ENCODE assay signal across 16 mouse cellular contexts in the genomic region with DNA sequence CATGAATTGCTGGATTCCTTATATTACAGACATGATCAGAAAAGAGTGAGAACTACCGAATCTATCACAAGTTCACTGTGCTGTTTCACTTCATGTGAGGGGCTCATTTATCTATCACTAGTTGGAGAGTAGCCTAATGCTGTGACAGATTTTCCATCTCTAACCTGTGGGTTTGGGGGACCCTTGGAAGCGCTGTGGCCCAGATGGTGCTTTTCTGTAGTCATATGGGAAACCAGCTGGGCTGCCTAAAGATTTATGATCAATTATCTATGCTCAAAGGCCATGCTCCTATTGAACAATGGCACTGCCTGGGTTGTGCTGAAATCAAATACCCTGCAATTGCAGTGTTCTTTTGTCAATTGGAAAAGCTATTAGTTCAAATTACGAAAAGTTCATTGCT.
DNase-seq lines count a peak whose midpoint lies in the region; ATAC-seq and TF ChIP-seq lines count a peak whose summit lies in the region.
"Had no signal": no experiment of that assay in that cellular context is flagged by ENCODE, and none has a peak within 500 bp of the region (broad histone marks: within the 10 kb centered on the region; RNA-seq: fewer than 3 reads in every experiment).

No protein-coding gene starts in this region.

- no peaks in the 10 kb centered on the region for H3K36me3 ChIP-seq in forebrain, embryonic 14.5 days (ENCODE audit: control insufficient read depth, insufficient read depth, low read length)
- H3K36me3 ChIP-seq in forebrain, embryonic 10.5 days (replicated peaks), result no peaks in the 10 kb centered on the region
- no peaks in the 10 kb centered on the region for H3K36me3 ChIP-seq in hindbrain, embryonic 11.5 days (ENCODE audit: control insufficient read depth, insufficient read depth, low read length)
- H3K36me3 ChIP-seq in kidney, adult 2 months (ENCODE audit: control insufficient read depth, insufficient read depth, low read length), result no peaks in the 10 kb centered on the region
- H3K36me3 ChIP-seq: embryonic facial prominence, embryonic 12.5 days; intestine, embryonic 15.5 days had no signal

- peak; percentile 83; the same call in 1 of the 2 replicates for ATAC-seq in forebrain, embryonic 14.5 days
- ATAC-seq in hindbrain, embryonic 11.5 days (ENCODE audit: low FRiP score), result peak; percentile 85
- ATAC-seq: intestine, embryonic 15.5 days had no signal

- no peaks in the 10 kb centered on the region for H3K27me3 ChIP-seq in forebrain, embryonic 14.5 days (replicated peaks; ENCODE audit: control insufficient read depth, insufficient read depth, low read length)
- no peaks in the 10 kb centered on the region for H3K27me3 ChIP-seq in forebrain, embryonic 10.5 days (ENCODE audit: poor library complexity, severe bottlenecking)
- no peaks in the 10 kb centered on the region for H3K27me3 ChIP-seq in hindbrain, embryonic 11.5 days (ENCODE audit: control insufficient read depth, insufficient read depth, low read length)
- no peaks in the 10 kb centered on the region for H3K27me3 ChIP-seq in kidney, adult 2 months (replicated peaks; ENCODE audit: control insufficient read depth, insufficient read depth, low read length)
- H3K27me3 ChIP-seq: embryonic facial prominence, embryonic 12.5 days; intestine, embryonic 15.5 days had no signal

- H3K4me2 ChIP-seq in forebrain, embryonic 14.5 days (ENCODE audit: low read length), result no peak overlapping the region
- no peak overlapping the region for H3K4me2 ChIP-seq in hindbrain, embryonic 11.5 days (replicated peaks; ENCODE audit: low read depth, low read length)
- H3K4me2 ChIP-seq: embryonic facial prominence, embryonic 12.5 days; intestine, embryonic 15.5 days; lung, embryonic 14.5 days had no signal

- DNase-seq in forebrain, embryonic 14.5 days (ENCODE audit: low spot score), result peak; percentile 83
- no peak for DNase-seq in forebrain, embryonic 10.5 days (ENCODE audit: extremely low spot score, low spot score)
- DNase-seq in brain, embryonic 14.5 days (ENCODE audit: low read depth), result peak; percentile 85
- peak; percentile 52 for DNase-seq in hindbrain, embryonic 11.5 days (ENCODE audit: low spot score)
- peak; percentile 21 to 84 for DNase-seq in layer of hippocampus, postnatal 14 days (ENCODE audit: low spot score in 2 of 2)
- no peak for DNase-seq in thymus, postnatal 0 days (ENCODE audit: low spot score)
- no peak for DNase-seq in kidney, adult 2 months
- no peak for DNase-seq in gastrocnemius, postnatal 4 days (ENCODE audit: low spot score in 2 of 2)
- DNase-seq: B cell, adult 2 months; cerebellum, adult 8-10 months; heart, adult 11 months; kidney, postnatal 25 days; liver; lung, embryonic 14.5 days had no signal

- H3K9ac ChIP-seq in forebrain, embryonic 14.5 days (ENCODE audit: low read length), result no peak overlapping the region
- H3K9ac ChIP-seq in hindbrain, embryonic 11.5 days (ENCODE audit: low read depth, low read length), result no peak overlapping the region
- H3K9ac ChIP-seq: embryonic facial prominence, embryonic 12.5 days; intestine, embryonic 15.5 days; lung, embryonic 14.5 days had no signal

- H3K4me1 ChIP-seq in forebrain, embryonic 14.5 days (ENCODE audit: control insufficient read depth, insufficient read depth, low read length), result no peaks in the 10 kb centered on the region
- H3K4me1 ChIP-seq in forebrain, embryonic 10.5 days, result no peaks in the 10 kb centered on the region
- H3K4me1 ChIP-seq in hindbrain, embryonic 11.5 days (replicated peaks; ENCODE audit: control insufficient read depth, insufficient read depth, low read length), result no peaks in the 10 kb centered on the region
- no peaks in the 10 kb centered on the region for H3K4me1 ChIP-seq in kidney, adult 2 months (ENCODE audit: control insufficient read depth, insufficient read depth, low read length)
- H3K4me1 ChIP-seq: embryonic facial prominence, embryonic 12.5 days; intestine, embryonic 15.5 days had no signal

- no peaks in the 10 kb centered on the region for H3K9me3 ChIP-seq in forebrain, embryonic 14.5 days (replicated peaks; ENCODE audit: control insufficient read depth, low read length)
- no peaks in the 10 kb centered on the region for H3K9me3 ChIP-seq in forebrain, embryonic 10.5 days
- H3K9me3 ChIP-seq in hindbrain, embryonic 11.5 days (ENCODE audit: control insufficient read depth, low read length), result no peaks in the 10 kb centered on the region
- H3K9me3 ChIP-seq: embryonic facial prominence, embryonic 12.5 days; intestine, embryonic 15.5 days had no signal

- TF ChIP-seq CTCF in brain, embryonic 14.5 days (IDR thresholded peaks at IDR 0.05; ENCODE audit: borderline replicate concordance, extremely low read depth, insufficient read depth, insufficient read length), result no peak
- no peak for TF ChIP-seq CTCF in kidney, adult 2 months (conservative IDR thresholded peaks at IDR 0.05; ENCODE audit: insufficient read depth, insufficient read length, low read depth, low read length)

- H3K27ac ChIP-seq in forebrain, embryonic 14.5 days (ENCODE audit: low read depth, low read length), result no peak overlapping the region
- no peak overlapping the region for H3K27ac ChIP-seq in forebrain, embryonic 10.5 days
- H3K27ac ChIP-seq in hindbrain, embryonic 11.5 days (ENCODE audit: low read depth, low read length), result no peak overlapping the region
- no peak overlapping the region for H3K27ac ChIP-seq in kidney, adult 2 months (ENCODE audit: insufficient read depth, low read depth, low read length)
- H3K27ac ChIP-seq: embryonic facial prominence, embryonic 12.5 days; intestine, embryonic 15.5 days had no signal

- 58% methylated on average over 3 of the region's 3 CpGs for WGBS in forebrain, embryonic 14.5 days
- WGBS in forebrain, embryonic 10.5 days, result 77% methylated on average over 3 of the region's 3 CpGs
- 66% methylated on average over 3 of the region's 3 CpGs for WGBS in hindbrain, embryonic 11.5 days
- WGBS in kidney, adult 2 months, result 68% methylated on average over 3 of the region's 3 CpGs

- TF ChIP-seq POLR2A in brain, embryonic 14.5 days (IDR thresholded peaks at IDR 0.05; ENCODE audit: borderline replicate concordance, extremely low read depth, insufficient read depth, insufficient read length, poor library complexity, severe bottlenecking), result no peak
- TF ChIP-seq POLR2A in kidney, adult 2 months (IDR thresholded peaks at IDR 0.05; ENCODE audit: low read depth, low read length), result no peak

- H3K4me3 ChIP-seq in forebrain, embryonic 14.5 days (ENCODE audit: low read depth, low read length), result no peak overlapping the region
- no peak overlapping the region for H3K4me3 ChIP-seq in forebrain, embryonic 10.5 days
- H3K4me3 ChIP-seq in hindbrain, embryonic 11.5 days (ENCODE audit: low read depth, low read length), result no peak overlapping the region
- H3K4me3 ChIP-seq in kidney, adult 2 months (ENCODE audit: insufficient read depth, low read depth, low read length), result no peak overlapping the region
- H3K4me3 ChIP-seq: embryonic facial prominence, embryonic 12.5 days; intestine, embryonic 15.5 days had no signal

Comparison
In these comparisons a context has a peak if more than half of its experiments do, and no peak if none do; other contexts are left out.
1. DNase-seq: peak in forebrain, embryonic 14.5 days (single experiment), brain, embryonic 14.5 days (single experiment), hindbrain, embryonic 11.5 days (single experiment) and layer of hippocampus, postnatal 14 days (2 of 2); none in forebrain, embryonic 10.5 days (single experiment), thymus, postnatal 0 days (single experiment), kidney, adult 2 months (single experiment) and gastrocnemius, postnatal 4 days (0 of 2).